Mouse (Mus musculus) erythroblast, embryonic 14.5 days (primary cell): ENCODE data around the gene Col24a1.

ENCODE experiments used
- GATA1 ChIP-seq: IDR thresholded peaks from 2 replicates; pipeline ENCODE4 v1.6.1; 2012; ENCODE audit warnings: low read length, inconsistent platforms, mixed read lengths
- TAL1 ChIP-seq: IDR thresholded peaks from 3 replicates; pipeline ENCODE4 v1.6.1; 2012; ENCODE audit warnings: low read length, inconsistent platforms, mixed read lengths

DNA sequence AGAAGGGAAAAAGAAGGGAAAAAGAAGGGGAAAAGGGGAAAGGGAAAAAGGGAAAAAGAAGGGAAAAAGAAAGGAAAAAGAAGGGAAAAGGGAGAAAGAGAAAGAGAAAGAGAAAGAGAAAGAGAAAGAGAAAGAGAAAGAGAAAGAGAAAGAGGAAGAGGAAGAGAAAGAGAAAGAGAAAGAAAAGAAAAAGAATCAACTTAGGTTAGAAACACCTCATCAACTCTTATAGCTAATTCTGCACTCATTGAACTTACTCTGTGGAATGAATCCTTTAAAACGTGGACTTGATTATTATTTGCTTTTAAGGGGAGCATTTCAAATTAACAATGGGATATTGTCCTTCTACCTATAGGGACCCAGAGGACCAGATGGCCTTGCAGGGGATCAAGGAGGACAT, 148.7 kb downstream of the Col24a1 start:
- no peak for TF ChIP-seq TAL1
- TF ChIP-seq GATA1: no peak
